Mouse (Mus musculus): ENCODE data around the gene Bglap2. TPM values are rescaled to one million over a fixed set of nuclear protein-coding genes. Genes with fewer than 3 reads are reported as not detected.
"Not testable (repeated sequence)": the region's sequence is repeated elsewhere in the genome, so short reads cannot be mapped to it uniquely, and the experiment has no call there.

The Bglap2 gene
- total and polyA plus RNA-seq, 2 experiments from 2014 or later, result not detected

DNA sequence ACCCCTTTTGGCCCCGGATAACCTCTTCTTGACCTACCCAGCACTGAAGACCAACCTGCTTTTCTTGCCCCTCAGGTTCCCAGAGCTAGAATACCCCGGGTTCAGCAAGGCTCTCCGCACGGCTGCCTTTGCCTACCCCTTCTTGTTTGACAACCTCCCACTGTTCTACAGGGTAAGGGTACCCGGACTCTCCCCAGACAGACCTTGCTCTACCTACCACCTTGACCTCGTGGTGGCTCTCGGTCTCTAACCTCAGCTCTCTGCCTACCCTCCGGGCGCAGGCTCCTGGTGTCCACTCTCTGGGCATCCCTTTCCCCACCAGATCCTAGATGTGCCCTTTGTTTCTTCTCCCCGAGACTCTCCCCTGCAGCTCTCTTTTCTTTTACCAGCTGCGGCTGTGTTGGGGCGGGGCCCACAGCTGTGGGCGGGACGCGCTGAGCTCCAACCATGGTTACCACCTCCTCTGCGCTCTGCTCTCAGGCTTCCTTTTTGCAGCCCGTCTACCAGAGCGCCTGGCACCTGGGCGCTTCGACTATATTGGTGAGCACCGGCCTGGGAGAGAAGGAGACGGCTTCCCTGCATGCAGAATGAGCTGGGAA is 11.6 kb downstream of the Bglap2 start:
- not testable (repeated sequence) for H3K9ac ChIP-seq (replicated peaks; ENCODE audit: low read depth, low read length); H3K9me3 ChIP-seq (replicated peaks; ENCODE audit: control insufficient read depth, low read length); DNase-seq (ENCODE audit: low spot score); H3K4me1 ChIP-seq (ENCODE audit: control insufficient read depth, insufficient read depth); H3K4me2 ChIP-seq (ENCODE audit: low read depth, low read length); H3K36me3 ChIP-seq (replicated peaks; ENCODE audit: control insufficient read depth, insufficient read depth, low read length); H3K27ac ChIP-seq (ENCODE audit: low read depth)
- peak; percentile 42; the same call in 1 of the 2 replicates for ATAC-seq (ENCODE audit: insufficient read depth, low read depth)
- WGBS, result 6% methylated on average over 16 of the region's 22 CpGs
- Histone ChIP-seq H3K4me3 (ENCODE audit: low read depth, low read length) (0 out of 2 replicates have a peak overlapping the region, but pooled peaks have one; percentile 11), H3K27me3 (ENCODE audit: control insufficient read depth, insufficient read depth, low read length) (peaks cover 10% of the 10 kb centered on the region)

DNA sequence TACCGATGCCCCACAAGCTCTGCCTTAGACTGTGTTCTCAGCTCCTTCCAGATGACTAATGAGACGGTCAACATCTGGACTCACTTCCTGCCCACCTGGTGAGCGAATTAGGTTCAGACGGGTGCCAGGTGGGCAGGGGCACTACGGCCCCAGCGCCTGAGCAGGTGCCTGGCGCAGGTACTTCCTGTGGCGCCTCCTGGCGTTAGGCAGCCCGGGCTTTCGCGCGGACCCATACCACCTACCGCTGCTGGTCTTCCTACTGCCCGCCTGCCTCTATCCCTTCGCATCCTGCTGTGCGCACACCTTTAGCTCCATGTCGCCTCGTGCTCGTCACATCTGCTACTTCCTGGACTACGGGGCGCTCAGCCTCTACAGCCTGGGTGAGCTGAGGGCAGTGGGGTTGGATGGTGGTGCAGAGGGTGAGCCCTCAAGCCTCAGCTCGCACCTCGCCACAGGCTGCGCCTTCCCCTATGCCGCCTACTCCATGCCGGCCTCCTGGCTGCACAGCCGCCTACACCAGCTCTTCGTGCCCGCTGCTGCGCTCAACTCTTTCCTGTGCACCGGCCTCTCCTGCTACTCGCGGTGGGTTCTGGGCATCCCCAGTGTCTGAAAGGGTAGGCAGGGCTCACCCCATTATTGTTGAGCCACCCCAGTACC is 12.7 kb downstream of the Bglap2 start:
- TF ChIP-seq EP300 (IDR thresholded peaks at IDR 0.05; ENCODE audit: low read depth) (no peak), CTCF (IDR thresholded peaks at IDR 0.05; ENCODE audit: low read depth) (no peak)
- Histone ChIP-seq H3K4me2 (ENCODE audit: low read depth, low read length) (no peak overlapping the region), H3K27me3 (ENCODE audit: control insufficient read depth, insufficient read depth, low read length) (peaks cover 10% of the 10 kb centered on the region), H3K4me1 (ENCODE audit: control insufficient read depth, insufficient read depth) (no peaks in the 10 kb centered on the region; the same call in 1 of the 2 replicates), H3K36me3 (replicated peaks; ENCODE audit: control insufficient read depth, insufficient read depth, low read length) (peaks cover 17% of the 10 kb centered on the region), H3K9me3 (replicated peaks; ENCODE audit: control insufficient read depth, low read length) (0 out of 2 replicates have a peak, but pooled peaks cover 4% of the 10 kb centered on the region), H3K27ac (ENCODE audit: low read depth) (no peak overlapping the region), H3K9ac (replicated peaks; ENCODE audit: low read depth, low read length) (no peak overlapping the region), H3K4me3 (ENCODE audit: low read depth, low read length) (no peak overlapping the region)
- no peak for ATAC-seq (ENCODE audit: insufficient read depth, low read depth)
- WGBS, result 45% methylated on average over 34 of the region's 34 CpGs
- no peak for DNase-seq (ENCODE audit: low spot score)

DNA sequence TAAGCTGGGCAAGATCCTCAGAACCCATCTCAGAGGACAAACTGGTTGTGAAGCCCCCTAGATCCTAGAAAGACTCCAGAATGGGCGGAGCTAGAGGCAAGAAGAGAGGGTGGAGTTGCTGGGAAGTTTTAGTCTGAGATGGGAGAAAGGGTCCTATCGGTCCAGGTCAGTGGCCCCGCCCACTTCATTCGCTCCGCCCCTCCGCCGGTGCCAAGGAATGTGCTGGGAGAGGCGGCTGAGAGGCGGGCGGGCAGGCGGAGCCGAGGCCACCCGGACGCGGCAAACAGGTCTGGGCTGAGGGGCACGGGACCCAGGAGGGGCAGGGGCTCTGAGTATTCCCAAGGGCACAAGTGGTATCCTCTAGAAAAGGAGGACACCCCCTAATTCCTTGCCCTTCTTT is 14.2 kb downstream of the Bglap2 start, which contains the start of gene Paqr6:
Gene Paqr6 (plus strand): TSS at position 248 of the 400 bp plus-strand sequence.
- Histone ChIP-seq H3K27me3 (ENCODE audit: control insufficient read depth, insufficient read depth, low read length) (peaks cover 10% of the 10 kb centered on the region), H3K4me1 (ENCODE audit: control insufficient read depth, insufficient read depth) (no peaks in the 10 kb centered on the region; the same call in 1 of the 2 replicates), H3K36me3 (replicated peaks; ENCODE audit: control insufficient read depth, insufficient read depth, low read length) (peaks cover 32% of the 10 kb centered on the region), H3K9me3 (replicated peaks; ENCODE audit: control insufficient read depth, low read length) (no peaks in the 10 kb centered on the region), H3K9ac (replicated peaks; ENCODE audit: low read depth, low read length) (no peak within 1 kb of the TSS), H3K27ac (ENCODE audit: low read depth) (peak within 1 kb of the TSS; percentile 30; the same call in 1 of the 2 replicates), H3K4me2 (ENCODE audit: low read depth, low read length) (peak within 1 kb of the TSS; percentile 38), H3K4me3 (ENCODE audit: low read depth, low read length) (0 out of 2 replicates have a peak within 1 kb of the TSS, but pooled peaks have one; percentile 10)
- peak; percentile 62 for ATAC-seq (ENCODE audit: insufficient read depth, low read depth)
- TF ChIP-seq CTCF (IDR thresholded peaks at IDR 0.05; ENCODE audit: low read depth), result no peak
- no peak for TF ChIP-seq EP300 (IDR thresholded peaks at IDR 0.05; ENCODE audit: low read depth)
- WGBS, result 7% methylated on average over 16 of the region's 16 CpGs
- DNase-seq (ENCODE audit: low spot score), result peak; percentile 20

DNA sequence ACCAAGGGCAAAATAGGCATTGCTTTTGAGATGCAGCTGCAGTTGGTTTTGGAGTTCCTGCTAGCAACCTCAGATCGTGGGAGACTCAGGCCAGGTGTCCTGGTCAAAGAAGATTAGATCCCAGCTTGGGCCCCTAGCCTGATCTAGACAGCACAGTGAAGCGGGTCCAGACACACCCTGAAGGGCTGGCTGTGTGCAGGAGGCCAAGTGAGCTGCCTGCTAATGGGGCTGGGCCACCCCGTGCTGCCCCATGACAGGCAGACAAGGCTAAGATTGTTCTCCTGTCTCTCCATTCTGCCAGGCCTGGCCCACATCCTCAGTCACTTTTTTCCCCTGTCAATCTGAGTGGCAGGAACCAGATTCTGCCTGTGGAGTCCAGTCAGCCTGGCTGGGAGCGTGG is 14.8 kb downstream of the Bglap2 start:
- H3K4me3 ChIP-seq (ENCODE audit: low read depth, low read length), result no peak overlapping the region
- 32% methylated on average over 4 of the region's 4 CpGs for WGBS
- ATAC-seq (ENCODE audit: insufficient read depth, low read depth) (peak; percentile 13; the same call in 1 of the 2 replicates), DNase-seq (ENCODE audit: low spot score) (no peak)
- peaks cover 39% of the 10 kb centered on the region for H3K36me3 ChIP-seq (replicated peaks; ENCODE audit: control insufficient read depth, insufficient read depth, low read length)
- H3K27me3 ChIP-seq (ENCODE audit: control insufficient read depth, insufficient read depth, low read length), result peaks cover 10% of the 10 kb centered on the region
- TF ChIP-seq EP300 (IDR thresholded peaks at IDR 0.05; ENCODE audit: low read depth), result no peak
- TF ChIP-seq CTCF (IDR thresholded peaks at IDR 0.05; ENCODE audit: low read depth), result no peak
- no peak overlapping the region for H3K9ac ChIP-seq (replicated peaks; ENCODE audit: low read depth, low read length)
- H3K27ac ChIP-seq (ENCODE audit: low read depth), result peak overlapping the region; percentile 30; the same call in 1 of the 2 replicates
- no peaks in the 10 kb centered on the region; the same call in 1 of the 2 replicates for H3K4me1 ChIP-seq (ENCODE audit: control insufficient read depth, insufficient read depth)
- no peak overlapping the region for H3K4me2 ChIP-seq (ENCODE audit: low read depth, low read length)
- H3K9me3 ChIP-seq (replicated peaks; ENCODE audit: control insufficient read depth, low read length), result no peaks in the 10 kb centered on the region

DNA sequence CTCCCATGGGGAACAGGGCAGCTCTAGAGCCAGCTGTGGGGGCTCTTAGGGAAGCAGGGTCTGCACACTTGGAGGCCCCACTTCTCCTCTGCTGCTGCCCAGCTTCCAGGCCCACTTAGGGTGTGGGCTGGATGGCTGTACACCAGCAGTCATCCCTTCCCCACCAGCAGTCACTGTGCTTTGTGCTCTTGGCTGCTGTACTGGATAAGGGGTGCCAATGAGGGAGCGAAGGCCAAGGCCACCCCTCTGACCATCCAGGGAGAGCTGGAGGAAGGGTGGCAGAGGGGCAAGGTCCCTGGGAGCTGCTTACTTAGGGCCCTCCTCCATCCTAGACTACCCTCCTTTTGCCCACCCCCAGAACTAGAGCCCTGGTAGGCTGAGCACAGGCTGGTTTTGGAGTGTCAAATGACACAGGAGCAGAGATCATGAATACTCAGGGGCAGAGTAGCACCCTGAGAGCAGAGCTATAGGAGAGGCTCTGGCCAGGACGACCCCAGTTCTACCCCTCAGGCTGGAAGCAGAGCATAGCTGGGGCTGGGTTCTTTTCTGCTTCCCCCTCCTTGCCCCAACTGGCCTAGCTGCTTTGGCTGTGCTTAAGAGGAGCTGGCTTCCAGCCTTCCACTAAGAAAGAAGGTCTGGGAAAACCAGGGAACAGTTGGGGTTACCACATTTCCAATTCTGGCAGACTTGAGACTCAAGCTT is 16.7 kb downstream of the Bglap2 start:
- H3K27me3 ChIP-seq (ENCODE audit: control insufficient read depth, insufficient read depth, low read length), result peaks cover 10% of the 10 kb centered on the region
- H3K4me3 ChIP-seq (ENCODE audit: low read depth, low read length), result no peak overlapping the region
- H3K9ac ChIP-seq (replicated peaks; ENCODE audit: low read depth, low read length), result no peak overlapping the region
- no peaks in the 10 kb centered on the region; the same call in 1 of the 2 replicates for H3K4me1 ChIP-seq (ENCODE audit: control insufficient read depth, insufficient read depth)
- ATAC-seq (ENCODE audit: insufficient read depth, low read depth) (no peak), DNase-seq (ENCODE audit: low spot score) (no peak)
- TF ChIP-seq EP300 (IDR thresholded peaks at IDR 0.05; ENCODE audit: low read depth) (no peak), CTCF (IDR thresholded peaks at IDR 0.05; ENCODE audit: low read depth) (no peak)
- 78% methylated on average over 2 of the region's 2 CpGs for WGBS
- H3K36me3 ChIP-seq (replicated peaks; ENCODE audit: control insufficient read depth, insufficient read depth, low read length), result peaks cover 58% of the 10 kb centered on the region
- H3K4me2 ChIP-seq (ENCODE audit: low read depth, low read length), result no peak overlapping the region
- H3K9me3 ChIP-seq (replicated peaks; ENCODE audit: control insufficient read depth, low read length), result no peaks in the 10 kb centered on the region
- H3K27ac ChIP-seq (ENCODE audit: low read depth), result no peak overlapping the region

Data from heart, postnatal 0 days (tissue).